Mouse (Mus musculus) olfactory bulb, adult 2 months (tissue): ENCODE measurements around the gene Anks1b.

ENCODE experiments used
- CTCF ChIP-seq: fragments of 200-500 bp; IDR thresholded peaks from 2 replicates; pipeline ENCODE4 v1.5.1; 2012; ENCODE audit warnings: low read depth, mild to moderate bottlenecking, low read length, moderate library complexity; ENCODE audit not compliant: insufficient read depth
- POLR2A ChIP-seq: fragments of 200-500 bp; IDR thresholded peaks from 2 replicates; pipeline ENCODE4 v1.6.1; 2012; ENCODE audit warnings: mild to moderate bottlenecking, low read depth, low read length, moderate library complexity; ENCODE audit not compliant: insufficient read depth

GRCm38 (mm10) chr10:90699211-90699610 lies 825.9 kb downstream of the Anks1b start:
- TF ChIP-seq POLR2A: no peak
- no peak for TF ChIP-seq CTCF
